Mouse (Mus musculus) olfactory bulb, adult 2 months (tissue): Measurements from ENCODE around the gene Dbi.

Experiments
- CTCF ChIP-seq: fragments of 200-500 bp; IDR thresholded peaks from 2 replicates; pipeline ENCODE4 v1.5.1; 2012; ENCODE audit warnings: low read depth, mild to moderate bottlenecking, low read length, moderate library complexity; ENCODE audit not compliant: insufficient read depth
- POLR2A ChIP-seq: fragments of 200-500 bp; IDR thresholded peaks from 2 replicates; pipeline ENCODE4 v1.6.1; 2012; ENCODE audit warnings: mild to moderate bottlenecking, low read depth, low read length, moderate library complexity; ENCODE audit not compliant: insufficient read depth

GRCm38 (mm10) chr1:120116106-120116505 lies 4.8 kb downstream of the Dbi start:
- TF ChIP-seq POLR2A (no peak), CTCF (no peak)
